Mouse (Mus musculus) adrenal gland, postnatal 4 days (tissue): ENCODE data around the gene Cdc14b. TPM values are rescaled to one million over a fixed set of nuclear protein-coding genes. Genes with fewer than 3 reads are reported as not detected.

Experiments used
- DNase-seq, 2 experiments: peaks; one replicate each; pipeline ENCODE4 v3.0.0; 2021 to 2022; ENCODE audit warnings: low spot score in 2 of 2, mixed read lengths in 2 of 2
- total RNA-seq, 2 experiments: library from RNA; stranded (reverse); gene quantifications; 2 replicates each; pipeline ENCODE4 v1.2.3; 2021

Gene Cdc14b
- total RNA-seq, 2 experiments from 2014 or later, result 11.0 to 11.5 TPM

DNA sequence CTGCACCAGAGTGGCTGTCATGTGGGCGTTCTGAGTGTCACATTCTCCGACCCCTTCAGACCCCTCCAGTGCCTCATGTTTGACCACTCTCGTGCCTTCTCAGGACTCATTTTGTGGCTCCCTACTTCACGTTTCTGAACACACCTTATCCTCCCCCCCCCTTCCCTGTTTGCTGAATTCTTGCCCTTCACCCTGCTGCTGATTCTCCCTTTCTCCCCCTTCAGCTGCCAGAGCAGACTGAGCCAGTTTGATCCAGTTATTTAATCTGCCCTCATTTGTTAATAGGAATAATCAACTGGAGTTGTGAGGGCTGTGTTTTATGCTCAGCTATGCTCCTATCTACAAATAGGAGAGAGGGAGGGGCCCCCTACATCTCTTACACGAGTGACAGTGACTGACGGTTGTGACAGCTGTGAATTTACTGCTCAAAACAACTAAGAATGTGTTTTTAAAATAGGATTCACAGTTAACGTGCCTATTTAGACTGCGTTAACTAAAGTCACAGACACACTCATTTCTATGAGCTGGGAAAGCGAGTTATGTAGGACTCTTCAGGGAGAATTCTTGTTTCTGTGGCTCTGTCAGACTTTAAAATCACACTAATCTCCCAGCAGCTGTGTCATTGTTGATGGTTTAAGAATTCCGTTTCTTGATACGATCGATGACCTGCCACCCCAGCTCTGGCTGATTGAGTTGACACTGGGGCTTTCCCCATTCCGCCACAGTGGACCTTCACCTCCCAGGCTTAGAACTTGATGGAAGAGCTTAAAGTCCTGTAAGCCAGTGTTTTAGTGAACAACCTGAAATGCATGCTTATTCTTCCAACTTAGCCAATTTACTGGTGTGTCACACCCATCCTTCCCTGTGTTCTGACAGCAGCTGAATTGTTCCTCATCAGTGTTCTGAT, 96.1 kb downstream of the Cdc14b start:
- DNase-seq, result no peak

- no peak for DNase-seq
Measured at GRCm38 (mm10) chr13:64178000-64178399, 97.1 kb downstream of the Cdc14b start.

DNA sequence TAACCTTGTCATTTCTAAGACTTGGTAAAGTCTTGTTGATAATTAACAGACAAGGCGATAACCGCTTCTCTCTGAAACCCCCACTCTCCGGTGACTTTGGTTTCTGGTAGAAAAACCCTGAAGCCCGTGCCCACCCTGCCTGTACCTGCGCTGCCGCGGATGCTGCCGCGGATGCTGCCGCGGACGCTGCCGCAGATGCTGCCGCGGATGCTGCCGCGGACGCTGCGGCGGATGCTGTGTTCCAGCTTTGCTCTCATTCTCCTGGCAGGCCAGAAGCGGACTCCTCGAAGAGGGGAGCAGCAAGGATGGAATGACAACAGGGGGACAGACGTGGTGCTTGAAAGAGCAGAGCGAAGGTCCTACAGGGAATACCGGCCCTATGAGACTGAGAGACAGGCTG, 105.3 kb downstream of the Cdc14b start:
- DNase-seq, result no peak

DNA sequence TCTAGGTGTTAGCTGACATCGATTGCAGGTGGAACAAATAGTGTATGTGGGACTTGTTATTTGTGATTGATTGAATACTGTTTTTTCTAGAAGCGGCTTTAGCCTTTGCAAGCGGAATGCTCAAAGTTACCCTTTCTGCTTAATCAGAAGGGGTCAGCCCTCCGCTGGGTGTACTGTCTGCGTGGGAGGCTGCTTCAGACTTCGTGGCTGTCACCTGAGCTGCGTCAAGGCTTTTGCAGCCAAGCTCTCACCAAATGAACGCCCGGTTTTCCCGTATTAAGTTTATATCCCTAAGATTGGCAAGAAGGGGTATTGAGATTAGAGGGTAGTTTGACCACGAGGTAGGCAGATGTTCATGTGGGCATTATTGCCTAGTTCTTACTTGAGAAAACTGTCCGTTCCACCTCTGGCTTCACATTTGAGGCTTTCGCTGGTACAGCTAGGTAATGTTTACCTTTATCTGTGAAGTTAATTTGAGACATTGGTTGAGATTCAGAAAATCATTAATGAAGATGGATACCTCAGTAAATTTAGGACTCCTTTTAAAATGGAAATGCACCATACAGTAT, 111.9 kb downstream of the Cdc14b start:
- DNase-seq, result no peak

DNA sequence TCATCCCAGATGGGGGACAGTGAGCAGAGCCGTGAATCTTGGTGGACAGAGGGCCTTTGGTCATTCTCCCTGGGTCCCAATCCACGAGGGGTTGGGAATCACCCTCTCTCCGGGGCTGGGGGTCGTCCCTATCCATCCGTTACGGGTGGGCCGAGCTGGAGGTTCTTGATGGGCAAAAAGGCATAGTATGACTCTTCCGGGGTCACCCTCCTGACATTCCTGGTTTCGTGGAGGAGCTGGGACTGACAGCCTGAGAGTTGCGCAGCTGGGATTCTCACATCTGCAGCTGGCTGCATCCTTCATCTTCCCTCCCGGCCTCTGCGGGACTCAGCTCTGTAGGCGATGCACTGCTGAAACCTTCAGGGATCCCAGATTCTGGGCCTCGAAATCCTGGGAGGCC, 112.5 kb downstream of the Cdc14b start:
- no peak for DNase-seq

DNA sequence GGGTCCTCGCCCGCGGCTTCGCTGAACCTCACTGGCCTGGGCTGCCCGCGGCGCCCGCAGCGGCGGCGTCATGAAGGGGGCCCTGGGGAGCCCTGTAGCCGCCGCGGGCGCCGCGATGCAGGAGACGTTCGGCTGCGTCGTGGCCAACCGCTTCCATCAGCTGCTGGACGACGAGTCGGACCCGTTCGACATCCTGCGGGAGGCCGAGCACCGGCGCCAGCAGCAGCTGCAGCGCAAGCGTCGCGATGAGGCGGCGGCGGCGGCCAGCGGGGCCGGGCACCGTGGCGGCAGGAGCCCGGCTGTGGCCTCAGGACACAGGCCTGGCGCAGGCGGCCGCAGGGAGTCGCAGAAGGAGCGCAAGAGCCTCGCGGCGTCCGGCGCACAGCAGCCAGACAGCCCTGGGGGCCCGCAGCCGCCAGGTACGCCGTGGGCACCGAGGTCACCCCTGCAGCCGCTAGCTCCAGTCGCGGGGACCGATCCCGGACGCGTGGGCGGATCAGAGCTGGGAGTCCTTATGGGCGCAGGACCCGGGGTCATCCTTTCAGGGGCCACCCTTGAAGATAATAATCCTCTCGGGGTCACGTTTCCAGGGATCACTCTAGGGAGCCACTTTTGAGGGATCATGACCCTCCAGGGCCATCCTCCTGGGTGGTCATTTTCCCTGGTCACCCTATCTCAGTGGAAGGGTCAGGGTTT, 113.0 kb downstream of the Cdc14b start:
- DNase-seq, result no peak

- peak; percentile 88 to 96 for DNase-seq
Measured at GRCm38 (mm10) chr13:64161548-64161915, 113.6 kb downstream of the Cdc14b start, which contains the start of gene Habp4. Gene Habp4 (plus strand): TSS chr13:64161824.

DNA sequence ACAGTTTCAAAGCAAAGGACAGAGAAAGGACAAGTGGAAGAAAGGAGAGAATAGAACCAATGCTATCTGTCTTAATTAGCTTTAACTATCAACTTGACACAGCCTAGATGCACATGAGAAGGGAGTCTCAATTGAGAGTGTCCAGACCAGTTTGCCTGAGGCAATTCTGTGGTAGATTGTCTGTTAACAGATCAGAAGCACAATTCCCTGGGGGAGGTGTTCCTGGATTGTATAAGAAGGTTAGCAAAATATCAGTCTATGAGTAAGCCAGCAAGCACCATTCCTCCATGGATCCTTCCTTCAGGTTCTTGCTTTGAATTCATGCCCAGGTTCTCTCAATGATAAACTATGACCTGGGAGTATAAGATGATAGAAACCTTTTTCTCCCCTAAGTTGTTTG, 118.1 kb downstream of the Cdc14b start:
- DNase-seq, result no peak

DNA sequence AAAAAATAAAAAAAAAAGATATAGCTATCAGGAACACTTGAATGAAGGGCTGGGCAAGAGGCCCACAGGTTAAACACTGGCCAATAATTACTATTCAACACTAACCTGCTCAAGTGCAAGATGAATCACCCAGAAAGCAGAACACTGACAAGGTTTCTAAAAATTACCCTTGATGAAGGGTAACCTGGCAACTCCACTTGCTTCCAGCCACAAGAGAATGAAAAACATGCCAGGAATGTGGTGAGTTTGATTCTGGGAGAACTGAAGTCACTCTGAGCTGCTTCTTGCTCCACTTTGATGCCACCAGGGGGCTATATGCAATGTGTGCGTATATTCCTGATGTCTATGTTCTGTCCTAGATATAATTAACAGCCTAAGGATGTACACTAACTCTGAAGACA, 119.9 kb downstream of the Cdc14b start:
- no peak for DNase-seq

DNA sequence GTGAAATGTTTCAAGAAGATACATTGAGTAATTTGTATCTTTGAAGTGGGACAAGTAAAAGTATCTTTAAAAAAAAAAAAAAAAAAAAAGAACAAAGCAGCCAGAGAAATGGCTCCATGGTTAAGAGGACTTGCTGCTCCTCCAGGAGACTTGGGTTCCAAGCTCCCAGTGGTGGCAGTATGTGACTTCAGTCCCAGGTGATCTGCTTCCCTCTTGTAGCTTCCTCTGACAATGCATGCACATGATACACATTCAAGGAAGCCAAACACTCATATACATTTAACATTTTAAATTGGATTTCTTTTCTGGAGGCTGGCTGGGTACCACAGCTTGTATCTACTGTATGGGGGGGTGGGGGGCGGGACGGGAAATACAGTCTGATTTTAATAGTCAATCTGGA, 120.4 kb downstream of the Cdc14b start:
- DNase-seq, result no peak

GRCm38 (mm10) chr13:64153751-64154267, 121.3 kb downstream of the Cdc14b start:
- peak in 1 of 2 experiments; percentile 7 for DNase-seq

DNA sequence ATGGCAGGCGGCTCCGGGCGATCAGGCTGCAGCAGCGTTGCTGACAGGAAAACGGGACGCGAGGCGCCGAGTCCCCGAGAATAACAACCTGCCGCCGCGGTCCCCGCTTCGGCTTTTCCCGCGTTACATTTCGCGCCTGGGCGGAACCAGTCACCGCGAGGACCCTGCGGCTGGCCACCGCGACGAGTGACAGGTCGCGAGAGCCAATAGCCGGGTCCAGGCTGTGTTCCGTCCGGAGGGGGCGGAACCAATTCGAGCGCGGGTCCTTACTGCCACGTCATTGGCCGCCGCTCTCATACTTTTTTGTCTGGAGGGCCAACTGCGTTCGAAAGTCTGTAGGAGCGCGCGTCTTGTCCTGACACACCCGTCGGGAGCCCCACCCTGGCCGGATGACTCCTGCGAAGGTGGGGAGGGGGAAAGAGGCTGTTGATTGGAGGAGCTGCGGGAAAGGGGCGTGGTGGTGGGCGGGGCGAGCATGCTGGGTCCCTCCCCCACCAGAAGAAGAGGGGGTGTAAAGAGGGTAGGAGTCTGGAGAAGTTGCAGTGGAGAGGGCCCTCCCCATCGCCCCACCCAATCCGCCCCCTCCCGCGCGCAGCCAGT, 121.9 kb downstream of the Cdc14b start, which contains the start of gene Zfp367:
Zfp367 (minus strand) TSS at position 120 of the 600 bp plus-strand sequence.
- peak; percentile 90 to 96 for DNase-seq

DNA sequence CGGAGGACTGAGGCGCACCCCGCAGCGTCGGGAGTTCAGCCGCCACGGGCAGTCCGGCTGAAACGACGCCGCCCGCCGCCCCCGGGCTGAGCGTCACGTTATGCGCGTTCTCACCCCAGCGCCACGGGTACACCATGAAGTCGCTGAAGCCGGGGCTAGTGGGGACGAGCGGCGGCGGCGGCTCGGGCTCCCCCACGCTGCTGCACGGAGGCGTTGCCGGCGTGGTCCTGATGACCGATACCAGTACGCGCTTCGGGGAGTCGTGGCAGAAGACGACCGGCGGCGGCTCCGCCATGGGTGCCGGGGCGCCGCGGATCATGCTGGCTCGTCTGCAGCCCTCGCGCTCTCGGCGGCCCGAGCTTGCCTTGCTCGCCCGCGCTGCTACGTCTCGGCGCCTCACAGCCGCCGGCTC, 122.4 kb downstream of the Cdc14b start:
- peak in 1 of 2 experiments; percentile 25 for DNase-seq

DNA sequence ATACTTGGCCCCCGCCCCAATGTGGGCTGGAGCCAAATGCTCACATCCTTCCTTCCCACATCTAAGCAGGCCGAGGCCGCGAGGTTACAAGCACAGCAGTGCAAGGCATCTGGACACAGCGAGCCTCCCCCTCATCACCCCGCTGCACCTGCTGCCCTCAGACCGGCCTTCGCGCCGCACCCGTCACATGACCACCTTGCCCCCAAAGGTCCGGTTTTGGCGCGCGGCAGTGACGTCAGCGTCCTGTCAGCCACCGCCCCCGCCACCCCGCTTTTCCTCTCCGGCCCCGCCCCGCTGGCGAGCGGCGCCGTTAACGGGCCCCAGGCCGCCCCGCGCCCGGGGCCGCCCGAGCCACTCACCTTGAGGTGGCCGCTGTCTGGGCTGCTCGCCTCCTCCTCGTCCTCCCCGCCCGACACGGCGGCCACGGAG, 122.8 kb downstream of the Cdc14b start:
- peak; percentile 70 to 76 for DNase-seq

GRCm38 (mm10) chr13:64150121-64150520, 125.0 kb downstream of the Cdc14b start:
- DNase-seq, result no peak

Other genes with a start within 250 kb of the Cdc14b start
- not detected for gene Hsd17b3, start 186.1 kb downstream of the Cdc14b start, total RNA-seq
- gene Slc35d2, start 145.9 kb downstream of the Cdc14b start, total RNA-seq, result 10 to 100 TPM in 1 of 2 experiments, 1 to 10 TPM in 1; 7.8 to 11.7 TPM
- 10 to 100 TPM; 25.2 to 26.6 TPM for gene Zfp367, start 122.1 kb downstream of the Cdc14b start, total RNA-seq
- gene Habp4, start 113.5 kb downstream of the Cdc14b start, total RNA-seq, result 10 to 100 TPM; 29.3 to 32.4 TPM
- gene Aaed1, start 37.4 kb upstream of the Cdc14b start, total RNA-seq, result 10 to 100 TPM; 42.7 to 43.8 TPM
- 100 to 1,000 TPM; 275 to 276 TPM for gene Ctsl, start 95.6 kb upstream of the Cdc14b start, total RNA-seq
- gene Cdk20, start 157.0 kb upstream of the Cdc14b start, total RNA-seq, result 1 to 10 TPM; 4.5 to 5.2 TPM
- not detected for gene Fam240b, start 222.5 kb upstream of the Cdc14b start, total RNA-seq